Mouse (Mus musculus) heart, adult 2 months (tissue): ENCODE measurements around the gene Iah1. TPM values are rescaled to one million over a fixed set of nuclear protein-coding genes. Genes with fewer than 3 reads are reported as not detected.

ENCODE experiments used
- DNase-seq, 2 experiments: peaks; one replicate each; pipeline ENCODE4 v3.0.0; 2021
- H3K27ac ChIP-seq: fragments of 200-600 bp; 2 replicates; pipeline ENCODE4 v1.8.1; 2022
- H3K27me3 ChIP-seq: fragments of 200-500 bp; 2 replicates; pipeline ENCODE4 v1.6.1; 2012; ENCODE audit warnings: mild to moderate bottlenecking, low read length, inconsistent platforms, mixed read lengths; ENCODE audit not compliant: control insufficient read depth, insufficient read depth
- H3K36me3 ChIP-seq: fragments of 200-500 bp; 2 replicates; pipeline ENCODE4 v1.6.1; 2012; ENCODE audit warnings: low read length, inconsistent platforms; ENCODE audit not compliant: control insufficient read depth, insufficient read depth
- H3K4me1 ChIP-seq: fragments of 200-500 bp; 2 replicates; pipeline ENCODE4 v1.6.1; 2011; ENCODE audit warnings: low read length; ENCODE audit not compliant: control insufficient read depth, insufficient read depth
- H3K4me3 ChIP-seq: fragments of 200-600 bp; 2 replicates; pipeline ENCODE4 v1.8.1; 2022
- H3K79me2 ChIP-seq: fragments of 200-500 bp; replicated peaks from 2 replicates; pipeline ENCODE4 v1.6.1; 2012; ENCODE audit warnings: mild to moderate bottlenecking, inconsistent platforms, low read length, moderate library complexity, mixed read lengths; ENCODE audit not compliant: control insufficient read depth, insufficient read depth
- H3K9ac ChIP-seq: fragments of 200-500 bp; 2 replicates; pipeline ENCODE4 v1.6.1; 2012; ENCODE audit warnings: low read depth, mild to moderate bottlenecking, control low read depth, inconsistent platforms, low read length, mixed read lengths
- CTCF ChIP-seq: fragments of 200-600 bp; IDR thresholded peaks from 2 replicates; pipeline ENCODE4 v1.8.1; 2022; ENCODE audit warnings: antibody characterized with exemption, mild to moderate bottlenecking, moderate library complexity
- EP300 ChIP-seq: fragments of 200-500 bp; IDR thresholded peaks from 2 replicates; pipeline ENCODE4 v1.6.1; 2011; ENCODE audit warnings: low read depth, low read length, control low read depth; ENCODE audit not compliant: insufficient read depth
- POLR2A ChIP-seq: fragments of 200-500 bp; IDR thresholded peaks from 2 replicates; pipeline ENCODE4 v1.6.1; 2011; ENCODE audit warnings: mild to moderate bottlenecking, low read depth, low read length, control low read depth; ENCODE audit not compliant: insufficient read depth
- WGBS: fragments of 180-500 bp; shearing (Covaris S2); methylation state at CpG from one replicate; pipeline ENCODE4 v1.1.7; 2018; 5-methylcytosine and 5-hydroxymethylcytosine counted together
- intact Hi-C: fragments of 180-260 bp; cut with DNase I; formaldehyde crosslinking; loops from one replicate; pipeline ENCODE4 v1.15.1; 2025
- polyA plus RNA-seq: library from polyadenylated mRNA; depleted of rRNA; stranded (reverse); fragments of >200 nt; gene quantifications from 2 replicates; pipeline ENCODE4 v1.2.3, GENCODE M21; 2012
- total RNA-seq, 2 experiments: library from RNA; stranded (reverse); gene quantifications; 2 replicates each; pipeline ENCODE4 v1.2.3; 2021

The Iah1 gene
- total and polyA plus RNA-seq, 3 experiments: 12.6 to 28.4 (median 13.5) TPM

- peaks cover 1% of the 10 kb centered on the region; the same call in 1 of the 2 replicates for H3K4me1 ChIP-seq
- no peaks in the 10 kb centered on the region for H3K79me2 ChIP-seq
- intact Hi-C loops: no loop called here
- no peaks in the 10 kb centered on the region for H3K27me3 ChIP-seq
- no peak overlapping the region for H3K4me3 ChIP-seq
- H3K27ac ChIP-seq: no peak overlapping the region
- peaks cover 6% of the 10 kb centered on the region for H3K36me3 ChIP-seq
- no peak overlapping the region for H3K9ac ChIP-seq
- TF ChIP-seq CTCF (no peak), EP300 (no peak), POLR2A (no peak)
- DNase-seq: no peak
- WGBS: 81% methylated on average over 9 of the region's 9 CpGs
These were observed 13.6 kb downstream of the Iah1 start for GRCm38 (mm10) chr12:21329661-21330400.

GRCm38 (mm10) chr12:21330961-21331576 lies 14.9 kb downstream of the Iah1 start:
- intact Hi-C loops: no loop called here
- peaks cover 7% of the 10 kb centered on the region for H3K36me3 ChIP-seq
- H3K27me3 ChIP-seq: no peaks in the 10 kb centered on the region
- TF ChIP-seq POLR2A (no peak), CTCF (no peak), EP300 (no peak)
- 56% methylated on average over 10 of the region's 10 CpGs for WGBS
- H3K4me3 ChIP-seq: no peak overlapping the region
- no peak overlapping the region for H3K9ac ChIP-seq
- peak overlapping the region; percentile 31; the same call in 1 of the 2 replicates for H3K27ac ChIP-seq
- H3K79me2 ChIP-seq: no peaks in the 10 kb centered on the region
- DNase-seq: peak in 1 of 2 experiments; percentile 35
- peaks cover 1% of the 10 kb centered on the region; the same call in 1 of the 2 replicates for H3K4me1 ChIP-seq

- Histone ChIP-seq H3K36me3 (peaks cover 11% of the 10 kb centered on the region), H3K9ac (no peak overlapping the region), H3K4me3 (no peak overlapping the region), H3K27ac (peak overlapping the region; percentile 31; the same call in 1 of the 2 replicates), H3K4me1 (peaks cover 1% of the 10 kb centered on the region; the same call in 1 of the 2 replicates), H3K27me3 (no peaks in the 10 kb centered on the region), H3K79me2 (no peaks in the 10 kb centered on the region)
- DNase-seq: no peak
- WGBS: 75% methylated on average over 6 of the region's 6 CpGs
- no peak for TF ChIP-seq EP300
- no peak for TF ChIP-seq CTCF
- TF ChIP-seq POLR2A: no peak
- intact Hi-C loops: no loop called here
These were observed 15.5 kb downstream of the Iah1 start for GRCm38 (mm10) chr12:21331711-21332110.

- Histone ChIP-seq H3K36me3 (peaks cover 11% of the 10 kb centered on the region), H3K4me3 (no peak overlapping the region), H3K4me1 (peaks cover 1% of the 10 kb centered on the region; the same call in 1 of the 2 replicates), H3K79me2 (no peaks in the 10 kb centered on the region), H3K27me3 (no peaks in the 10 kb centered on the region), H3K27ac (no peak overlapping the region), H3K9ac (no peak overlapping the region)
- TF ChIP-seq POLR2A (no peak), EP300 (no peak), CTCF (no peak)
- 94% methylated on average over 7 of the region's 7 CpGs for WGBS
- no peak for DNase-seq
- intact Hi-C loops: no loop called here
These were observed 16.8 kb downstream of the Iah1 start for GRCm38 (mm10) chr12:21333021-21333420.

- Histone ChIP-seq H3K27ac (no peak overlapping the region), H3K36me3 (peaks cover 11% of the 10 kb centered on the region), H3K4me1 (peaks cover 1% of the 10 kb centered on the region; the same call in 1 of the 2 replicates), H3K27me3 (no peaks in the 10 kb centered on the region), H3K9ac (no peak overlapping the region), H3K4me3 (no peak overlapping the region), H3K79me2 (no peaks in the 10 kb centered on the region)
- DNase-seq: no peak
- WGBS: 92% methylated on average over 5 of the region's 5 CpGs
- TF ChIP-seq POLR2A (no peak), EP300 (no peak), CTCF (no peak)
- intact Hi-C loops: no loop called here
These were observed 17.6 kb downstream of the Iah1 start for GRCm38 (mm10) chr12:21333766-21334165.

GRCm38 (mm10) chr12:21335869-21336268 lies 19.7 kb downstream of the Iah1 start:
- TF ChIP-seq EP300: no peak
- TF ChIP-seq CTCF: no peak
- no peak for TF ChIP-seq POLR2A
- Histone ChIP-seq H3K27me3 (no peaks in the 10 kb centered on the region), H3K4me3 (no peak overlapping the region), H3K9ac (no peak overlapping the region), H3K79me2 (no peaks in the 10 kb centered on the region), H3K27ac (no peak overlapping the region), H3K36me3 (peaks cover 5% of the 10 kb centered on the region; the same call in 1 of the 2 replicates), H3K4me1 (0 out of 2 replicates have a peak, but pooled peaks cover 1% of the 10 kb centered on the region)
- 56% methylated on average over 7 of the region's 7 CpGs for WGBS
- intact Hi-C loops: no loop called here
- DNase-seq: peak in 1 of 2 experiments; percentile 50
